Mouse (Mus musculus) cerebral cortex, adult 2 months (tissue): ENCODE data around the gene Lrch4.

ENCODE experiments used
- WGBS: fragments of 180-500 bp; shearing (Covaris S2); methylation state at CpG from one replicate; pipeline ENCODE4 v1.1.7; 2018; 5-methylcytosine and 5-hydroxymethylcytosine counted together

Lrch4 gene

DNA sequence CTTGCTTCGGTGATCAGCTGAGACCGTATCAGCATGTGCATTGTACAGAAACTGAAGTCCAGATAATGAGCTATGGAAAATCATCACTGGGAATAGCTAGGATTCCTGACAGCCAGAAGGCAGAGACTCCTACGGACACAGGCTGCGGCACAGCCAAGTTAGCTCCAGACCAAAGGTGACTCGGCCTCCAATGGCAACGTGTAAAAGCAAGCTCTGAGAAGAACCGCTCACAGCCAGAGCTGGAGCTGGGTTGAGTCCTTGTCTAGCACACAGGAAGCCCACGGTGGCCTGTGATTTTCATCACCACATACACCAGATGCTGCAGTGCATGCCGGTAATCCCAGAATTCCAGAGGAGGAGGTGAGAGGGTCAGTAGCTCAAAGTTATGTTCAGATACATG lies 61.6 kb downstream of the Lrch4 start:
- 71% methylated on average over 9 of the region's 9 CpGs for WGBS
